Mouse (Mus musculus): ENCODE data around the gene Dbn1. TPM values are rescaled to one million over a fixed set of nuclear protein-coding genes. Genes with fewer than 3 reads are reported as not detected.

Dbn1 gene
- polyA plus RNA-seq, 1 experiment from 2014 or later = 417 TPM

DNA sequence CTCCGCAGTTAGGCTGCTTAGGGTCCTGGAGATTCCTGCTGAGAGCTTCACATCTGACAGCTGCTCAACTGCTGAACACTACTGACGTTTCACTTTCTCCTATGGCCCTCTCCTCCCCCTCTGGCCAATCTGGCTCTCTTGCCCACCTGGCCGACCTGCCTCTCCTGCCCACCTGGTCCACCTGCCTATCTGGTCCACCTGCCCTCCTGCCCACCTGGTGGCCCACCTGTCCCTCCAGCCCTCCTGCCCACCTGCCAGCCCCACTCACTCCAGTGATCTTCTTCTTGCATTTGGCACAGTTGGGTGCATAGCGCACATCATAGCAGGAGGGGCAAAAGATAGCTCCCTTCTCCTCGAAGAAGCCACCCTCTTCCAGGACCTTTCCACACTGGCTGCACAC lies 16.5 kb upstream of the Dbn1 start:
- no peak overlapping the region for H3K4me3 ChIP-seq
- peaks cover 100% of the 10 kb centered on the region for H3K36me3 ChIP-seq
- no peak overlapping the region for H3K27ac ChIP-seq
- WGBS = 87% methylated on average over 5 of the region's 5 CpGs
- H3K27me3 ChIP-seq (ENCODE audit: low read depth, poor library complexity, severe bottlenecking) = no peaks in the 10 kb centered on the region
- no peaks in the 10 kb centered on the region for H3K4me1 ChIP-seq
- no peaks in the 10 kb centered on the region for H3K9me3 ChIP-seq (replicated peaks)
- DNase-seq (ENCODE audit: low spot score) = no peak

DNA sequence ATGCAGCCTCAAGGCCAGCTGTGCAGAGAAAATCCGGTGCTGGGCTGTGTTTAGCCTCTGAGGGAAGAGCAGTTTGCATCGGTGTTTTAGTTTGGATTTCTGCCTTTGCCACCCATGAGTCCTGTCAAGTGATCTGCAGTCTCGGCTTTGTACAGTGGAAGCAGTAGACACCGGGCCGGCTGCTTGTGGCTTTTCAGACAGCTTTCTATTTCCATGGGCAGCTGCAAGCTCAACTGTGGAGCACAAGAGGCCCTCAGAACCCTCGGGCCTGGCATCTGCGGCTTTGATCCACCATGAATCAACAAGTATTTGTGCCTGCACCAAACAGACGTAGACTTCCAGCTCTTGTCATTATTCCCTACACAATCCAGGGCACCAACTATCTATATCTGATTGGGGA lies 14.5 kb upstream of the Dbn1 start:
- H3K36me3 ChIP-seq = peaks cover 98% of the 10 kb centered on the region
- WGBS = 94% methylated on average over 8 of the region's 8 CpGs

DNA sequence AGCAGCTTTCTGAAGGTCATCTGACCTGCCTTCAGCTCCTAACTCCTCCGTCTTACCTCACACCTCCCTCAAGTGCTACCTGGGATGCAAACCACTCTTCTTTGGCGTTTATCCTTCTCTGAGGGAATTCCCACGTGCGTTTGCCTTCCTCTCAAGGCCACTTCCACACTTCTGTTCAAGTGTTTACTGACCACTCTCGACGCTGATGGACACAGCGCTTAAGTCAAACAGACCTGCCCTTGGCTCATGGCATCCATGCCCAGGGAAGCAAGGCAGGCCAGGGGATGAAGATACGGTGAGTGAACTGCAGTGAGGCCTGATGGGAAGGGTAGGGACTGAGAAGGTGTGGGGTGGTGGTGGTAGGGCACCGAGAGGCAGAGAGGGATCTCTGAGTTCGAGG lies 12.7 kb upstream of the Dbn1 start:
- H3K36me3 ChIP-seq = peaks cover 89% of the 10 kb centered on the region
- no peaks in the 10 kb centered on the region for H3K27me3 ChIP-seq (ENCODE audit: low read depth, poor library complexity, severe bottlenecking)
- no peak overlapping the region for H3K4me3 ChIP-seq
- no peaks in the 10 kb centered on the region for H3K9me3 ChIP-seq (replicated peaks)
- no peak overlapping the region for H3K27ac ChIP-seq
- WGBS = 76% methylated on average over 10 of the region's 10 CpGs
- DNase-seq (ENCODE audit: low spot score) = no peak
- H3K4me1 ChIP-seq = peaks cover 12% of the 10 kb centered on the region

More for the DNA sequence above, 14.5 kb upstream of the Dbn1 start:
- Histone ChIP-seq H3K9me3 (replicated peaks) (no peaks in the 10 kb centered on the region), H3K27me3 (ENCODE audit: low read depth, poor library complexity, severe bottlenecking) (no peaks in the 10 kb centered on the region), H3K27ac (no peak overlapping the region), H3K4me3 (no peak overlapping the region), H3K4me1 (no peaks in the 10 kb centered on the region)
- no peak for DNase-seq (ENCODE audit: low spot score)

DNA sequence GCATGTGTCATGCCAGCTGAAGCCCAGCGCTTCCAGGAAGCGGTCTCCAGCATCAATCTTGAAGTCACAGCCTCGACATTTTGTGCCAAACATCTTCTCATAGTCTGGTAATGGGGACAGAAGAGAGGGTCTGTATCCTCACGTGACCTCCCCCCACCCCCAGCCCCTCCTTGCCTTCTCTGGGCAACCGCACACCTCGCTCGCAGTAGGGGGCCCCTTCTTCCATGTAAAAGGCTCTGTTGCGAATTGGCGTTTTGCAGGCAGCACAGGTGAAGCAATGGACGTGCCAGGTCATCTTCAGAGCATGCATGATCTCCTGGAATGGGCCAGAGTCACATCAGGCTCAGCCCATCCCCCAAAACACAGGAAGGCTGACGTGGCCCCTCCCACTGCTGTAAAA lies 11.0 kb upstream of the Dbn1 start:
- 56% methylated on average over 11 of the region's 11 CpGs for WGBS
- peaks cover 26% of the 10 kb centered on the region for H3K4me1 ChIP-seq

DNA sequence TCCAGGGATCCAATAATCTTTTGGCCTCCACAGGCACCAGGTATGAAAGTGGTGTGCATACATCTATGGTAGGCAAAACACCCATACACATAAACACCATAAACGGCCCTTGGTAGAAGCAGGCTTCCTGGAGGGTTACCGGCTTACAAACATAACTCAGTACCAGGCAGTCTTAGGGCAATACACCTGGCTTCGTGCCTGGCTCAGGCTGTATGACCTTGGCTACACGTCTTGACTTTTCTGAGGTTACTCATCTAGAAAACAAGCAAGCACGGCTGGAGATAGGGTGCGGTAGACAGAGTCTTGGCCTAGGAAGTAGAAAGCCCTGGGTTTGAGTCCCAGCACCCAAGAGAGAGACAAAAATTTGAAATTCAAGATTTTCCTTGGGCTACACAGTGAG lies 8.8 kb upstream of the Dbn1 start:
- H3K27me3 ChIP-seq (ENCODE audit: low read depth, poor library complexity, severe bottlenecking) = peaks cover 10% of the 10 kb centered on the region
- peaks cover 50% of the 10 kb centered on the region for H3K36me3 ChIP-seq
- no peak for DNase-seq (ENCODE audit: low spot score)
- H3K9me3 ChIP-seq (replicated peaks) = no peaks in the 10 kb centered on the region
- H3K4me3 ChIP-seq = no peak overlapping the region
- H3K27ac ChIP-seq = no peak overlapping the region
- 93% methylated on average over 6 of the region's 6 CpGs for WGBS
- peaks cover 26% of the 10 kb centered on the region for H3K4me1 ChIP-seq

More for the DNA sequence above, 11.0 kb upstream of the Dbn1 start:
- peaks cover 6% of the 10 kb centered on the region for H3K27me3 ChIP-seq (ENCODE audit: low read depth, poor library complexity, severe bottlenecking)
- no peak for DNase-seq (ENCODE audit: low spot score)
- H3K4me3 ChIP-seq = no peak overlapping the region
- peaks cover 72% of the 10 kb centered on the region for H3K36me3 ChIP-seq
- no peaks in the 10 kb centered on the region for H3K9me3 ChIP-seq (replicated peaks)
- no peak overlapping the region for H3K27ac ChIP-seq

DNA sequence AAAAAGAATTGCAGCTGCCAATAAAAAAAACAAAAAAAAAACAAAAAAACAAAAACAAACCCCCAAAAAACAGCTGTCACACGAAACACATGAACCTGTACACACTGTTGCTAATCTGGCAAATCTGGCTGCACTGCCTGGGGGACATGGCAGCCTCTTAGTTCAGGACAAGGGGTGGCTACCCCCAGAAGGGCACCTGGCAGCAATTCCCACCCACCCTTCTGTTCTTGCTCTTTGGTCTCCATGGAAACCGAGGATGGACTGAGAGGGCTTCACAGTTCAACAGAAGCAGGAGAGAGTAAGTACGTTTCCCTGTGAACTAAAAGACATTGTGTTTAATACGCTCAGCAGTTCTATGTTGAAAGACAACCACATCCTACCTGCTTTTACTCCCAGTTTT lies 7.8 kb upstream of the Dbn1 start:
- DNase-seq (ENCODE audit: low spot score) = no peak
- no peak overlapping the region for H3K27ac ChIP-seq
- H3K4me3 ChIP-seq = no peak overlapping the region
- H3K4me1 ChIP-seq = peaks cover 26% of the 10 kb centered on the region
- peaks cover 40% of the 10 kb centered on the region for H3K36me3 ChIP-seq
- 49% methylated on average over 4 of the region's 4 CpGs for WGBS
- no peaks in the 10 kb centered on the region for H3K9me3 ChIP-seq (replicated peaks)
- peaks cover 10% of the 10 kb centered on the region for H3K27me3 ChIP-seq (ENCODE audit: low read depth, poor library complexity, severe bottlenecking)

DNA sequence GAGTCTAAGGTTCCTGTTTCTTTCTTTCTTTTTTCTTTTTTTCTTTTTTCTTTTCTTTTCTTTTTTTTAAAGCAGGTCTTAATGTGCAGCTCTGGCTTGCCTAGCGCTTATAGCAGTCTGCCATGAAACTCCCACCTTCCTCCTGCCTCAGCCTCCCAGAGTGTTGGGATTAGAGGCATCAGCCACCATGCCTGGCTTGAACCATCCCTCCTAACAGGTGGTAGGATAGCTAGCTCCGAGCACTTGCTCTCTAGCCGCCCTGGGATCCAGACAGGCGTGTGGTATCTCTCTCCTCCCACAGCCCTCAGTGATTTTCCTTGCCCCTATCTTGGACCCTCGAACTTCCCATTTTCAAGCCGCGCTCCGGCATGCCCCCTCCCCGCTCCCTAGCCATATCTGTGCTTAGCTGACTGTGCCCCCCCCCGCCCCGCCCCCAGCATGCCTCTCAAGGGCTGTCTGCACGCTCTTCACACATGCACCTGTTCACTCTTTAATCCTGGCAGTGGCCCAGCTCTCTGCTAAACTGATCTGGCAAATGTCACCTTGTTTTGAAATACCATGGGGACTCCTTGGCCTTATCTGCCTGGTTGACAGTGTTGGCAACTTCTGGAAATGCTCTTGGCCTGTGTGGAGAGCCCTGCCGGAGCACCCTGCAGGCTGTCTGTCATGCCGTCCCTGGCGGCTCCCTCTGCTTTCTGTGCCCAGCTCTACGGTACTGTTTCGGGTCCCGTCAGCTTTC lies 7.1 kb upstream of the Dbn1 start:
- WGBS = 25% methylated on average over 18 of the region's 18 CpGs
- H3K4me1 ChIP-seq = peaks cover 26% of the 10 kb centered on the region
- H3K9me3 ChIP-seq (replicated peaks) = no peaks in the 10 kb centered on the region
- DNase-seq (ENCODE audit: low spot score) = no peak
- H3K27ac ChIP-seq = no peak overlapping the region
- peaks cover 34% of the 10 kb centered on the region for H3K36me3 ChIP-seq
- H3K4me3 ChIP-seq = no peak overlapping the region
- peaks cover 10% of the 10 kb centered on the region for H3K27me3 ChIP-seq (ENCODE audit: low read depth, poor library complexity, severe bottlenecking)

DNA sequence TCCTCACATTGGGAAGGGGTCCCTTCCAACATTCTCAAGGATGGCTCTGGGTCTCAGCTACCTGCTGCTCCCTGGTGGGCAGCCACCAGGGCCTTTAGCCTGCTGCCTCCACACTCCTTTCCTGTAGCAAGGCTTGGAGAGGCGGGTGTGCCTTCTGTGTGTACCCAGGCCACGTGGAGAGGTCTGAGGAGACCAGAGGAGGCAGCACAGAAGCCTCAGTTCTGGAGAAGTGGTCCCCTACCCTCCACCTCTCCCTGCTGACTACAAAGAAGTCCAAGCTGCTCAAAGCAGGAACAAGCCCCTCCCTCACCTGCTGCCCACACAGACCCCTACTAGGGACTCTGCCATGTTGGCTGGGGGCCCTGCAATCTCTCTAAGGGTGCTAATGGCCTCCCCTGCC lies 6.3 kb upstream of the Dbn1 start:
- Histone ChIP-seq H3K4me1 (peaks cover 26% of the 10 kb centered on the region), H3K4me3 (no peak overlapping the region), H3K9me3 (replicated peaks) (no peaks in the 10 kb centered on the region), H3K27ac (no peak overlapping the region), H3K36me3 (peaks cover 27% of the 10 kb centered on the region), H3K27me3 (ENCODE audit: low read depth, poor library complexity, severe bottlenecking) (peaks cover 10% of the 10 kb centered on the region)
- DNase-seq (ENCODE audit: low spot score) = no peak
- 20% methylated on average over 2 of the region's 2 CpGs for WGBS

DNA sequence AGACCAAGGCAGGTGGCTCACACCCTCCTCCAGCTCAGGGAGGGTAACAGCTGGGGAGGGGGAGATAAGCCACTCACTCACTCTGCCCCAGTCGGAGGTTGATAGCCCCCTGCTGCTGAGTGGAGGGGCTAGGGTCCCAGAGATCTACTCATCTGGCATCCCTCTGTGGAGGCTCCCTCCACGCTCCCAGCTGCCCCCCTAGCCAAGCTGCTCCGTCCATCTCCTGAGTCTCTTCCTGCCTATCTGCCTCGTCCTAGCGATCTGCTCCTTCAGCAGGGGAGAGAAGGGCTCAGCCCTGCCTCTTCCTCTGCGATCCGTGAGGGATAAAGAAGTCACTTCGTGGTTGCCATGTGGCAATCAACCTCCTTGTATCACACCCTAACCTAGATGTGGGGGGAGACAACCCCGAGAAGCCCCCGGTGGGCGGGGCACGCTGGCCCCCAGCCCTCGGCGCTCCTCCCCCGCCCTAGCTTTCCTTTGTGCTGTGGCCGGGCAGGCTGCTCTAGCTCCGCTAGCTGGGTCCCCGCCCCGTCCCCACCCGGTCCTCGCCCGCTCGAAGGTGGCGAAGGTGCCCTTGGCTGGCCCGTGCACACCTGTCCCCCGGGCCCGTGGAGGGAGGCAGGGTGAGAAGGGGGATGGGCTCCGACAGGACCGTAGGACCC lies 864 bp downstream of the Dbn1 start:
- Histone ChIP-seq H3K4me3 (peak overlapping the region; percentile 100), H3K9me3 (replicated peaks) (no peaks in the 10 kb centered on the region), H3K4me1 (peaks cover 56% of the 10 kb centered on the region), H3K27me3 (ENCODE audit: low read depth, poor library complexity, severe bottlenecking) (no peaks in the 10 kb centered on the region), H3K36me3 (peaks cover 44% of the 10 kb centered on the region), H3K27ac (peak overlapping the region; percentile 100)
- under 1% methylated on average over 29 of the region's 29 CpGs for WGBS
- DNase-seq (ENCODE audit: low spot score) = peak; percentile 76

DNA sequence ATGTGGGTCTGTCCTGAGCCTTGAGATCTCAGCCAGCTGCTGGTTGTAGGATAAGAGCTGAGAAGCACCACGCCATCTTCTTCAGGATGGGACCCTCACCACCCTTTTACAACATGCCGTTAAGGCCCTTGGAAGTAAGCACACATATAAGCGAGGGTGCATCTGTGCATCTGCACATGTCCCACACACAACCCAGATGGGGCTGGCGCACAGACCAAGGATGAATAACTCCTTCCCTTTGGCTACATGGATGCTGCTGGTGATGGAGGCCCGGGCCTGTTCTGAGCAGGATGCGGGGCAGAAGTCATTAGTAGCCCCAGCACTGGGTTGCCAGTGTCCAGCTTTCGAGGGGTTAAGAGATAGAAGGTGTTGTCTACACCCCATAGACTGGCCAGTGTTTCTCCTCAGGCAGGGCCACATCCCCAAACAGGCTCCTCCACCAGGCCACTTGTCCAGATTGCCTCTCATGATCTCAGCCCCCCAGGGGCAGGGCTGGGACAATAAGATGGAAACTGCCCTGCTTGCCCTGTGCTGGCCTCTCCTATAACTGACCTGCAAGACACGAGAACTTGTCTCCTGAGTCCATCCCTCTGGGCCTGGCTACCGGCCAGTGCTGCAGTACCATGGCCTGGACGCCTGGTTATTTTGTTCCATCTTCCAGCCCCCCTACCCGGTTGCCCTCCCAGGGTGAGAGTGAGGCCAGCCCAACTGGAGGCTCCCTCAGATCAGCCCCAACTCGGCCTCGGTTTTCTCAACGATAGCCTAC lies 1.7 kb downstream of the Dbn1 start:
- peaks cover 56% of the 10 kb centered on the region for H3K4me1 ChIP-seq
- peaks cover 53% of the 10 kb centered on the region for H3K36me3 ChIP-seq
- 43% methylated on average over 14 of the region's 14 CpGs for WGBS
- no peaks in the 10 kb centered on the region for H3K9me3 ChIP-seq (replicated peaks)
- H3K27ac ChIP-seq = peak overlapping the region; percentile 100
- H3K27me3 ChIP-seq (ENCODE audit: low read depth, poor library complexity, severe bottlenecking) = no peaks in the 10 kb centered on the region
- peak overlapping the region; percentile 100 for H3K4me3 ChIP-seq
- no peak for DNase-seq (ENCODE audit: low spot score)

DNA sequence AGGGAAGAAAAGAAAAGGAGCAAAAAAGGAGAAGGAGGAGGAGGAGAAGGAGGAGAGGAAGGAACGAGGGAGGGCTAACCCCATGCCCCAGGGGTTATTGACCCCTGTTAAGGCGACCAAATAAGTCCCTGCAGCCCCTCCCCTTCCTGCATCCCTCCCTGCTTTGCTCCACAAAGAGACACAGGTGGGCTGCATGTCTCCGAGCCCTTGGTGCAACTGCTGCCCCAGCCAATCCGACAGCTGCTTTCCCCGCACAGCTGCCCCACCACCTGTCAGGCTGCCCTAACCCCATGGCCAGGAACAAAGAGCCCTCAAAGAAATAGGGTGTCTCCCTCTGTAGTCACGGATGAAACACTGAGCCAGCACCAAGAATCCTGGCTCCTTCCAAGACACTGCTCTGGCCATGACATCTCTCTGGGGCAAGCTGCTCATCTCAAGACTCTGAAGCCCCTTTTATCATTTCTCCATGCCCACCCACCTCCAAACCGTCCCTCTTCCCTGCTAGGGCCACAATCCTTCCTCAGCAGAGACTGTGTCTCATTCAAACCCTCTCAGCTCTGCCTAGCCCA lies 3.3 kb downstream of the Dbn1 start:
- H3K36me3 ChIP-seq = peaks cover 69% of the 10 kb centered on the region
- peaks cover 56% of the 10 kb centered on the region for H3K4me1 ChIP-seq
- no peaks in the 10 kb centered on the region for H3K27me3 ChIP-seq (ENCODE audit: low read depth, poor library complexity, severe bottlenecking)
- H3K27ac ChIP-seq = peak overlapping the region; percentile 57; the same call in 1 of the 2 replicates
- H3K4me3 ChIP-seq = peak overlapping the region; percentile 100
- H3K9me3 ChIP-seq (replicated peaks) = no peaks in the 10 kb centered on the region
- WGBS = 36% methylated on average over 7 of the region's 7 CpGs
- DNase-seq (ENCODE audit: low spot score) = no peak

DNA sequence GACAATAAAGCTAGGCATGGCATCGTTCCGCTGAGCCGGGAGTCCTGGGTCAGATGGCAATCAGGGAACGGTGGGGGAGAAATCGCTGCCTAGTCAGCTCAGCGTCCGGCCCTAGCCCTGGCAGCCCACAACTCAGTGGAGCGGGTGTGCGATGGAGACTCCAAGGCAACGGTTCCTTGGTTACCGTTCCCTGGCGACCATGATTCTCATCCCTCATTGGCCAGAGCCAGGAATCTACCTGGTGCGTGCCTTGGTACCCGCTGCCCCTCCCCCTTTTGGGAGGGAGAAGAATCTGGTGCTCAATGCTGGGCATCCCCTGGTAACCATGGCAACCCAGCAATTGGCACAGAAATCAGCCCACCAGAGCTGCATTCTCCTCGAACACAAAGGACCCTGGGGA lies 4.3 kb downstream of the Dbn1 start:
- 67% methylated on average over 15 of the region's 15 CpGs for WGBS
- DNase-seq (ENCODE audit: low spot score) = peak; percentile 54
- peaks cover 53% of the 10 kb centered on the region for H3K4me1 ChIP-seq
- no peaks in the 10 kb centered on the region for H3K27me3 ChIP-seq (ENCODE audit: low read depth, poor library complexity, severe bottlenecking)
- H3K9me3 ChIP-seq (replicated peaks) = no peaks in the 10 kb centered on the region
- peak overlapping the region; percentile 3; the same call in 1 of the 2 replicates for H3K4me3 ChIP-seq
- peak overlapping the region; percentile 57; the same call in 1 of the 2 replicates for H3K27ac ChIP-seq
- H3K36me3 ChIP-seq = peaks cover 79% of the 10 kb centered on the region

All from limb, embryonic 10.5 days (tissue).